Mouse (Mus musculus) forebrain, embryonic 13.5 days (tissue): ENCODE data around the gene Mdc1. TPM values are rescaled to one million over a fixed set of nuclear protein-coding genes. Genes with fewer than 3 reads are reported as not detected.

ENCODE experiments used
- ATAC-seq: fragments of 200-750 bp; cut with Nextera tagmentation; 2 replicates; pipeline ENCODE4 v1.8.0; 2017
- H3K27ac ChIP-seq: fragments of 300-500 bp; sonication (generic); 2 replicates; pipeline ENCODE4 v1.5.1; 2015; ENCODE audit warnings: inconsistent platforms, mild to moderate bottlenecking, moderate library complexity
- H3K27me3 ChIP-seq: fragments of 300-500 bp; sonication (generic); 2 replicates; pipeline ENCODE4 v1.6.1; 2015; ENCODE audit warnings: mild to moderate bottlenecking, inconsistent platforms
- H3K36me3 ChIP-seq: fragments of 300-500 bp; sonication (generic); 2 replicates; pipeline ENCODE4 v1.6.1; 2015; ENCODE audit warnings: mild to moderate bottlenecking, inconsistent platforms; ENCODE audit not compliant: poor library complexity, severe bottlenecking
- H3K4me1 ChIP-seq: fragments of 300-500 bp; sonication (generic); 2 replicates; pipeline ENCODE4 v1.6.1; 2015; ENCODE audit warnings: inconsistent platforms
- H3K4me2 ChIP-seq: fragments of 300-500 bp; sonication (generic); 2 replicates; pipeline ENCODE4 v1.6.1; 2015; ENCODE audit warnings: inconsistent platforms, mild to moderate bottlenecking, moderate library complexity
- H3K4me3 ChIP-seq: fragments of 300-500 bp; sonication (generic); 2 replicates; pipeline ENCODE4 v1.5.1; 2015; ENCODE audit warnings: mild to moderate bottlenecking, inconsistent platforms
- H3K9ac ChIP-seq: fragments of 300-500 bp; sonication (generic); 2 replicates; pipeline ENCODE4 v1.6.1; 2015; ENCODE audit warnings: mild to moderate bottlenecking, inconsistent platforms
- H3K9me3 ChIP-seq: fragments of 300-500 bp; sonication (generic); replicated peaks from 2 replicates; pipeline ENCODE4 v1.6.1; 2016; ENCODE audit warnings: inconsistent platforms
- WGBS: fragments of 180-500 bp; shearing (Covaris S2); methylation state at CpG from one replicate; pipeline ENCODE4 v1.1.7; 2015; 5-methylcytosine and 5-hydroxymethylcytosine counted together
- polyA plus RNA-seq: library from polyadenylated mRNA; unstranded; fragments of >200 nt; fragmentation: Nextera tagmentation; extraction: Ambion mirVana; gene quantifications from 2 replicates; pipeline ENCODE4 v1.2.1, GENCODE M21; 2015

The Mdc1 gene
- polyA plus RNA-seq, 1 experiment from 2014 or later: 15.1 TPM

DNA sequence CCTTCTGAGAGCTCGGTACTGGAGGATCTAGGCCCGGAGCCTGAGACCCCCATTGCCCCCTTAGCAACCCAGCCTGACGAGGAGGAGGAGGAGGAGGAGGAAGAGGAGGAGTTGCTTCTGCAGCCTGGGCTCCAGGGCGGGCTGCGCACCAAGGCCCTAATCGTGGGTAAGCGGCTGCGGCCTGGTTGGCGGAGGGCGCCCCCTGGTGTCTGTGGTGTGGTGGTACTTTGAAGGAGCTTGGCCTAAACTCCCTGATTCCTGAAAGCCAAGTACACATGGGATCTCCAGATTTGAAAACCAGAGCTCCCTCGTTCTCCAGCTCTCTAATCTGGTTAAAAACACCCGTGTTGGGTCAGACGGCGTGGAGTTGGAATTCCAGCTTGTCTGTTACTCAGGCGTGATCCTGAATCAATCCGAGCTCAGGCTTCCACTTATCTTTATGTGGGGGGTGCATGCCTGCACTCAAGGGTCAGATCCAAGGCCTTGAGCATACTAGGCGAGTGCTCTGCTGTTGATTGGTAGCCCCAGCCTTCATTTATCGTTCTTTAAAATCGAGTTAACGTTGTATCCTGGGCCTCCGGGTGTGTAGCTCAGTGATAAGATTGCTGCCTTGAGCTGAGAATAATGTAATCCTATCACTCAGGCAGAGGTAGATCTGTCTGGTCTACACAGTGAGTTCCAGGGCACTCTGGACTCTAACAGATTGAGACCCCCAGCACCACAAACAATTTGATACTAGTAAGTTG lies 32.6 kb downstream of the Mdc1 start:
- peaks cover 49% of the 10 kb centered on the region for H3K36me3 ChIP-seq
- peak overlapping the region; percentile 43 for H3K9ac ChIP-seq
- WGBS: 32% methylated on average over 21 of the region's 21 CpGs
- H3K4me2 ChIP-seq: peak overlapping the region; percentile 34
- H3K4me3 ChIP-seq: no peak overlapping the region; the same call in 1 of the 2 replicates
- H3K27ac ChIP-seq: peak overlapping the region; percentile 35; the same call in 1 of the 2 replicates
- H3K9me3 ChIP-seq: peaks cover 4% of the 10 kb centered on the region; the same call in 1 of the 2 replicates
- ATAC-seq: peak; percentile 59
- no peaks in the 10 kb centered on the region for H3K27me3 ChIP-seq
- peaks cover 45% of the 10 kb centered on the region for H3K4me1 ChIP-seq

DNA sequence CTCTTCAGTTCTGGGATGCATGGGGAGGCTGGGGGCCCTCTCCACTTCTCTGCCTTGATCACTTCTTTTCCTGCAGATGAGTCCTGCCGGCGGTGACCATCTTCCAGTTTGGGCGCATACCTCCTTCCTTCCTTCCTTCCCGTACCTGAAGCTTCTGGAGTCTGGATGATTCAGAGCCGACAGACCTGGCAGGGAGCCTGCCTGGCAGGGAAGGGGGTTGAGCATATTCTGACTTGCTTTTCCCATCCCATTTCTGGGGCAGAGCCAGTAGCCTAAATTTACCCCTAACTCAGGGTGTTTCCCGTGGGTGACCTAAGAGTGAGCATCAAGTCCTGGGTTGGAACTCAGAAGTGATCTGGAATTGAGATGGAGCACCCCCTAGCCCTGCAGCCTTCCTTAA lies 33.4 kb downstream of the Mdc1 start:
- Histone ChIP-seq H3K4me2 (no peak overlapping the region), H3K4me1 (peaks cover 37% of the 10 kb centered on the region), H3K27ac (no peak overlapping the region; the same call in 1 of the 2 replicates), H3K9me3 (peaks cover 4% of the 10 kb centered on the region; the same call in 1 of the 2 replicates), H3K9ac (no peak overlapping the region; the same call in 1 of the 2 replicates), H3K4me3 (no peak overlapping the region), H3K36me3 (peaks cover 49% of the 10 kb centered on the region), H3K27me3 (no peaks in the 10 kb centered on the region)
- ATAC-seq: no peak
- WGBS: 91% methylated on average over 6 of the region's 6 CpGs

DNA sequence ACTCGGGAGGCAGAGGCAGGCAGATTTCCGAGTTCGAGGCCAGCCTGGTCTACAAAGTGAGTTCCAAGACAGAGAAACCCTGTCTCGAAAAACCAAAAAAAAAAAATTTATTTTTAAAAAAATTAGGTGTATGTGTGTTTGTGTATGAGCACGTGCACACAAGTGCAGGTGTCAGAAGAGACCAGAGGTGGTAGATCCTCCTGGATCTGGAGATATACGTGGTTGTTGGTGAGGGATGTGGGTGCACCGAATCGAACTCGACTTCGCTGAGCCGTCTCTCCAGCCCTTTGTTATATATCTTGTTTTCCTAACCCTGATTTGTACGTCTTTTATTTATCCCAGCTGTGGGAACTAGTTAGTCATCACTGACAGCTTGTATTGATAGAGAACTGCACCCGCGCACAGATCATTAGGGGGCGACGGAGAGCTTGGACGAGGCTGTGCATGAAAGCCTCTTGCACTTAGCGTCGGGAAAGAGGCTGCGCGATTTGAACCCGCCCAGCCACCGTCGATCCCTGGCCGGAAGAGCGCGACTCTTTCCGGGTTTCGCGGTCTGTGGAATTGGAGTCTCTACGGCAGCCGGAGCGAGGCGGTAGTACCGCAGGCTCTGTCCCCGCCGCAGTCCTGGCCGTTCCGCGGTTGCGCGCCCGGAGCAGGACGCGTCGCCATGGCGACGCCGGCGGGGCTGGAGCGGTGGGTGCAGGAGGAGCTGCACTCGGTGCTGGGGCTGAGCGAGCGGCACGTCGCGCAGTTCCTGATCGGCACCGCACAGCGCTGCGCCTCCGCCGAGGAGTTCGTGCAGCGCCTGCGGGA lies 38.1 kb downstream of the Mdc1 start, which contains the start of gene Dhx16:
Dhx16 (plus strand) TSS at position 575 of the 813 bp plus-strand sequence.
- WGBS: 5% methylated on average over 66 of the region's 66 CpGs
- peak within 1 kb of the TSS; percentile 99 for H3K4me3 ChIP-seq
- peak within 1 kb of the TSS; percentile 75 for H3K27ac ChIP-seq
- ATAC-seq: peak; percentile 94
- H3K4me1 ChIP-seq: peaks cover 15% of the 10 kb centered on the region
- peaks cover 56% of the 10 kb centered on the region for H3K36me3 ChIP-seq
- H3K4me2 ChIP-seq: peak within 1 kb of the TSS; percentile 88
- peak within 1 kb of the TSS; percentile 83 for H3K9ac ChIP-seq
- no peaks in the 10 kb centered on the region for H3K27me3 ChIP-seq
- no peaks in the 10 kb centered on the region for H3K9me3 ChIP-seq

DNA sequence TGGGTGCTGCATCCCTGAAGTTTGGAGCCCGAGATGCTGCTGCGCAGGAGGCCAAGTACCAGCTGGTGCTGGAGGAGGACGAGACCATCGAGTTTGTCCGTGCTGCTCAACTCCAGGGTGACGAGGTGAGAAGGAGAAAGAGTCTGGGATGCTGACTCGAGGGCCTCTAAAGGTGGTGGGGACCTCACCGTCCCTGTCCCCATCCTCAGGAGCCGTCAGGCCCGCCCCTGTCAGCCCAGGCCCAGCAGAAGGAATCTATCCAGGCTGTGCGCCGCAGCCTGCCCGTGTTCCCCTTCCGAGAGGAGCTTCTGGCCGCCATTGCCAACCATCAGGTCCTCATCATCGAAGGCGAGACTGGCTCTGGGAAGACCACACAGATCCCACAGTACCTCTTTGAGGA lies 41.6 kb downstream of the Mdc1 start:
- Histone ChIP-seq H3K4me2 (no peak overlapping the region), H3K9me3 (no peaks in the 10 kb centered on the region), H3K4me3 (no peak overlapping the region), H3K36me3 (peaks cover 67% of the 10 kb centered on the region), H3K27me3 (no peaks in the 10 kb centered on the region), H3K4me1 (peaks cover 15% of the 10 kb centered on the region), H3K27ac (no peak overlapping the region), H3K9ac (no peak overlapping the region)
- no peak for ATAC-seq
- WGBS: 95% methylated on average over 17 of the region's 17 CpGs

DNA sequence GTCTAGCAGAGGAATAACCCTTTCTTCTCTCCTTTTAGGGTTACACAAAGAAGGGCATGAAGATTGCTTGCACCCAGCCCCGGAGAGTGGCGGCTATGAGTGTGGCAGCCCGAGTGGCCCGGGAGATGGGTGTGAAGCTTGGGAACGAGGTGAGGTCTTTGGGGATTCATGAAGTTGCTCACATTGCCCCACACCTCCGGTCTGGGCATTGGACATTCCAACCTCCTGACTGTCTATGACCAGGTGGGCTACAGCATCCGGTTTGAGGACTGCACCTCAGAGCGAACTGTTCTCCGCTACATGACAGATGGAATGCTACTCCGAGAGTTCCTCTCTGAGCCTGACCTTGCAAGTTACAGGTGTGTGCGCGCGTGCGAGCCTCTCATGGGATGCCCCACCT lies 42.5 kb downstream of the Mdc1 start:
- no peak for ATAC-seq
- Histone ChIP-seq H3K4me3 (no peak overlapping the region), H3K4me1 (peaks cover 15% of the 10 kb centered on the region), H3K4me2 (no peak overlapping the region), H3K9me3 (no peaks in the 10 kb centered on the region), H3K27ac (no peak overlapping the region), H3K36me3 (peaks cover 76% of the 10 kb centered on the region), H3K27me3 (no peaks in the 10 kb centered on the region), H3K9ac (no peak overlapping the region)
- WGBS: 95% methylated on average over 14 of the region's 14 CpGs

DNA sequence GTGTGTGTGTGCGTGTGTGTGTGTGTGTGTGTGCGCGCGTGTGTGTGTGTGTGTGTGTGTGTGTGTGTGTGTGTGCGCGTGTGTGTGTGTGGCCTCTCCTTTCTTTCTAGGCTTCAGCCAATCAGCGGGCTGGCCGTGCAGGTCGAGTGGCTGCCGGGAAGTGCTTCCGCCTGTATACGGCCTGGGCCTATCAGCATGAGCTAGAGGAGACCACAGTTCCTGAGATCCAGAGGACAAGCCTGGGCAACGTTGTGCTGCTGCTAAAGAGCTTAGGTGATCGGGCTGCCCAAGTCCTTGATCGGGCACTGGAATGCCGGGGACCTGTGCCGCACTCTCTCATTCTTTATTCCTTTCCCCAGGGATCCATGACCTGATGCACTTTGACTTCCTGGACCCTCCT lies 46.4 kb downstream of the Mdc1 start:
- H3K4me2 ChIP-seq: no peak overlapping the region
- H3K9ac ChIP-seq: no peak overlapping the region
- H3K27me3 ChIP-seq: no peaks in the 10 kb centered on the region
- H3K4me1 ChIP-seq: no peaks in the 10 kb centered on the region
- no peak overlapping the region for H3K4me3 ChIP-seq
- H3K9me3 ChIP-seq: no peaks in the 10 kb centered on the region
- H3K27ac ChIP-seq: no peak overlapping the region
- H3K36me3 ChIP-seq: peaks cover 99% of the 10 kb centered on the region
- 83% methylated on average over 14 of the region's 17 CpGs for WGBS
- no peak for ATAC-seq

DNA sequence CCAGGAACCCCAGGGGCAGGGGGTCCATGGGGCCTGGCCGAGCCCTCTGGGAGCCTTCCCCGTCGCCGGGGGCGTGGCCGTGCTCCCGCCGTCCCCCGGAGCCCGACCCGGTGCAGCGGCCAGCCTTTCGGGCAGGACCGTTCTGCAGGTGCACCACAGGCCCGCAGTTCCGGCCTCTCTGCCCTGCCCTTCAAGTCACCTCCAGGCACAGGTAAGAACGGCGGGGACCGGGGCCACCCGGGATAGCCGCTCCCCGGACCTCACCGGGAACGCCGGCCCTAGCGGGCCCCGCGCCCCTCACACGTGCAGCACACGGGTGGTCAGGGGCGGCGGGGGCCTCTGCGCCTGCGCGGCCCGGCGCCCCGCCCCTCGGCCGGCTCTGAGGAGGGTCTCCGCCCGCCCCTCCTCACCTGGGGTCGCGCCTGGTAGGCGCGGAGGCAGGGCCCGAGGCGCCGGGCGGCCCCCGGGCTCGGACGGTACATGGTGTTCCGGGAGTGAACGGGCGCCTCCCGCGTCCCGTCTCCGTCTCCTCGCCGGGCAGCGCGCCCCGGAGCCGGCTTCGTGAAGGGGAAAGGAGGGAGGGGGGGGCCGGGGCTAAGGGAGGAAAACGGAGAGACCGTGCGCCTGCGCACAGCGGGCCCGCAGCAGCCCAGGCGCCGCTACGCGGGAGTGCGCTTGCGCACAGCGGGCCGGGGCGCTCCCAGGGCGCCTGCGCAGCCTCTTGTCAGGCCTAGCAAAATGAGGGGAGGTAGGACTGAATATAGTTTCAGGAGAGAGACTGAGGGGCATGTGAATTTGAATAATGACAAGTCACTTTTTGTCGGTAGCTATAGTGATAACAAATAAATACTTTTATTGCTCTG lies 55.7 kb downstream of the Mdc1 start, which contains the start of gene 2310061I04Rik:
2310061I04Rik (minus strand) TSS at position 651 of the 863 bp plus-strand sequence.
- H3K9ac ChIP-seq: peak within 1 kb of the TSS; percentile 87
- peak within 1 kb of the TSS; percentile 77 for H3K4me3 ChIP-seq
- H3K9me3 ChIP-seq: no peaks in the 10 kb centered on the region
- H3K27me3 ChIP-seq: no peaks in the 10 kb centered on the region
- under 1% methylated on average over 79 of the region's 86 CpGs for WGBS
- H3K36me3 ChIP-seq: peaks cover 69% of the 10 kb centered on the region
- H3K27ac ChIP-seq: peak within 1 kb of the TSS; percentile 94
- H3K4me2 ChIP-seq: peak within 1 kb of the TSS; percentile 99
- peak; percentile 93 for ATAC-seq
- H3K4me1 ChIP-seq: peaks cover 24% of the 10 kb centered on the region

DNA sequence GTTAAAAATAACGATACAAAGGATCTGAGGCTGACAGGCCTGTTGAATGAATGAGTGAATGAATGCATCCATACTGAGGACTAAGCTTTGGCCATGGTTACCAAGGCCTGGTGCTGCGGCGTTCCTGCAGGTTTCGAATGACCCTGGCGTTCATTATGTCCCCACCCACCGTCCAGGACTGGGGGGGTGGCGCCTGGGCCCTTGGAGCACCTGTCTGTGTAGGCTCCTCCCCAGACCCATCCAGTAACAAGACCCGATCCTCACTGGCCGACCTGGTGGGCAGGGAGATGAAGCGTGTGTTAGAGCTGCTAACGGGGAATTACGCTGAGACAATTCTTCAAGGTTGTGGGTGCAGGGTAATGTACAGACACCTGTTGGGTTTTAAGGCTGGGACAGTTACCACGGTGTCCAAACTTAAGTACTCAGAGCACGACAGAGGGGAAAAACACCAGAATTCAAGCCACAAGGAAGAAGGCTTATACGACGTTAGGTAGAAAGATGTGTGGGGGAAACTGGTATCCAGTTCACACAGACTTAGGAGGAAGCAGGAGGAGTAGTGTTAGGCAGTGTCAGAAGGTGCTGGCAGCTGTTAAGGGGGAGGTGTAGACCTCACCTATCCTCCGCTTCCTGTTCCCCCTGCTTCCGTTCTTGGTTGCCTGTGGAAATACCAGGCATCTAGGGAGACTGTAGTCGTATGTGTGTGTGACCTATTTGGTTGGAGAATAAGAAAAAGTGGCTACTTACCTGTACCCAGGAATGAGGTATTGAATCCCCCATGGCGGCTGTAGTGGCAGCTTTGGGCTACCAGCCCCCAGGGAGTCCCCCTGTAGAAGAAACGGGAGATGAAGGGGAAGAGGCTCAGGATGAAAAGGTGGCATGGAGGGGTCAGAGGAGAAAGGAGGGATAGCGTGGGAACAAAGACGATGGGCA lies 56.6 kb downstream of the Mdc1 start:
- peaks cover 69% of the 10 kb centered on the region for H3K36me3 ChIP-seq
- 45% methylated on average over 23 of the region's 23 CpGs for WGBS
- H3K4me1 ChIP-seq: peaks cover 24% of the 10 kb centered on the region

DNA sequence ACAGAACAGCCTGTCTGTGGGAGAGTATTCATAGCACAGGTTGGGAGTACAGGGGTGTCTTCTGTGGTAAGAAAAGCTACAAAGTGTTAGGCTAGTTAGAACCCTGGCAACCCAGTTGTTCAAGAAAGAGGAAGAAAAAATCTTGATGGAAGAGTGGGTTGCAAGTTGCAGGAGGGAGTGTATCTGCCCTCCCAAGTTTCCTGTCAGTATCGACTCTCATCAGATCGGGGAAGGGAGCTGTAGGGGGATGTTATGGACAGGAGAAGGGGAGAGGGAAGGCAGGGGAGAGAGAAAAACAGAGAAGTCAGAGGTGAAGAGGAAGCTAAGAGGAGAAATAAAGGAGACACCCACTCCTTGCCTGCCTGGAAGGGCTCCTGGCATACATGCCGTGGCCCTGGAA lies 59.3 kb downstream of the Mdc1 start:
- H3K9me3 ChIP-seq: no peaks in the 10 kb centered on the region
- H3K27me3 ChIP-seq: no peaks in the 10 kb centered on the region
- no peak overlapping the region for H3K27ac ChIP-seq
- no peak for ATAC-seq
- H3K9ac ChIP-seq: no peak overlapping the region
- no peak overlapping the region for H3K4me2 ChIP-seq
- peaks cover 77% of the 10 kb centered on the region for H3K36me3 ChIP-seq
- H3K4me3 ChIP-seq: no peak overlapping the region
- peaks cover 21% of the 10 kb centered on the region for H3K4me1 ChIP-seq
- 90% methylated on average over 3 of the region's 3 CpGs for WGBS

More for the DNA sequence above, 56.6 kb downstream of the Mdc1 start:
- Histone ChIP-seq H3K4me3 (peak overlapping the region; percentile 77), H3K9me3 (no peaks in the 10 kb centered on the region), H3K9ac (peak overlapping the region; percentile 87), H3K27me3 (no peaks in the 10 kb centered on the region), H3K4me2 (peak overlapping the region; percentile 99), H3K27ac (peak overlapping the region; percentile 48)
- ATAC-seq: peak; percentile 46

DNA sequence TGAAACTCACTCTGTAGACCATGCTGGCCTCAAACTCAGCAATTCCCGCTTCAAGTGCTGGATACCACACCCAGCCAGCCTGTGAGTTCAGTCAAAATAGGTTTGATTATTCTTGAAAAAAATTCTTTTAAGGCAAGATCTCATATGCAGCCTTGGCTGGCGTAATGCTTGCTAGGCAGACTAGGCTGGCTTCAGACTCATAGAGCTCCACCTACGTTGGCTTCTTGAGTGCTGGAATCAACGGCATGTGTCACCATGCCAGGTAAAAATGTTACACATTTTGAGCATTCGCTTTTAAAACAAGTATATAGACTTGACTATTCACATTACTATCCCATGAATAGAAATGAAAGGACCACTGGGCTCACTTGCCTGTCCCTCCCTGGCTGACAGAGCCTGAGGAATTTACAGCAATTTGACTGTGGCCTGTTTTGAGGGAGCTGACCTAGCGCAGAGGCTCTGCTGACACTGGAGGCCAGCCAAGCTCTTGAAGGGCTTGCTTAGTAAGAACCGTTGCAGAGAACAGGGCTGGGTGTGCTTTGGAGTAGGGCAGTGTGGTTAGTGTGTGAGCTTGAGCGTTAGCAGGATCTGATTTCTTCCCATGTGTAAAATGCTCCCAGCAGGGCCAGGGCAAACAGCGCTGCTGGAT lies 62.2 kb downstream of the Mdc1 start:
- WGBS: 93% methylated on average over 9 of the region's 9 CpGs
- ATAC-seq: no peak
- Histone ChIP-seq H3K36me3 (peaks cover 97% of the 10 kb centered on the region), H3K27me3 (no peaks in the 10 kb centered on the region), H3K4me3 (no peak overlapping the region), H3K9ac (no peak overlapping the region), H3K4me2 (no peak overlapping the region), H3K9me3 (no peaks in the 10 kb centered on the region), H3K4me1 (peaks cover 15% of the 10 kb centered on the region), H3K27ac (no peak overlapping the region)
